Mouse (Mus musculus) spleen, postnatal 4 days (tissue): ENCODE measurements around the gene Taf5l.
"Not testable (repeated sequence)": the region's sequence is repeated elsewhere in the genome, so short reads cannot be mapped to it uniquely, and the experiment has no call there.

ENCODE experiments used
- DNase-seq, 2 experiments: peaks; one replicate each; pipeline ENCODE4 v3.0.0; 2022; ENCODE audit warnings: low spot score in 2 of 2

Gene Taf5l

DNA sequence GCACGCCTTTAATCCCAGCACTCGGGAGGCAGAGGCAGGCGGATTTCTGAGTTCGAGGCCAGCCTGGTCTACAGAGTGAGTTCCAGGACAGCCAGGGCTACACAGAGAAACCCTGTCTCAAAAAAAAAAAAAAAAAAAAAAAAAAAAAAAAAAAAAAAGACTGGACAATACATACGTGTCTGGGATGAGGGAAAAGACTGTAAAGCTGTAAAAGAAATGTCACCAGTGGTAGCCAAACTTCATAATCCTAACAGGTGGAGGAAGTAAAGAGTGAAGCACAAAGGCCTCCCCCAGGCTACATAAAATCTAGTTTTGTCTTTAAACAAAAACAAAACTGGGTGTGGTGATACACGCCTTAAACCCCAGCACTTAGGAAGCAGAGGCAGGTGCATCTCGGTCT is 6.9 kb downstream of the Taf5l start:
- not testable (repeated sequence) for DNase-seq

GRCm38 (mm10) chr8:124011989-124012586 is 9.1 kb downstream of the Taf5l start:
- no peak for DNase-seq

DNA sequence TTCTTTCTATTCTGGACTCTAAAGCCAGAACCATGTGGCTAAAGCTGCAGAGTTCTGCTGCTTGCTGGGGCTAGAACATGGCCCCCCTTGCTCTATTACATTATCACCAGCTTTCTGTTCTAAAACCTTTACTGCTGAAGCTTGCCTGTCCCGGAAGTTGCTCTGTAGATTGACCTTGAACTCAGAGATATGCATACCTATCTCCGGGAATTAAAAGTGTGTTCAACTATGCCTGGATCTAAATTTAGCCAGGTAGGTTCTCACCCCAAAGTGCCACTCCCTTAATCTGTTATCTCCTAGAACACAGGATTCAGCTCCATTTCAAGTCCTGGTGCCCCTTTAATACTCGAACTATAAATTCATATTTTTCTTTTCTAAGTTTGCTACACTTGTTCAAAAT is 9.6 kb downstream of the Taf5l start:
- DNase-seq = no peak

- no peak for DNase-seq
These were observed 13.4 kb downstream of the Taf5l start for GRCm38 (mm10) chr8:124007829-124008228.

- DNase-seq = no peak
These were observed 18.6 kb downstream of the Taf5l start for GRCm38 (mm10) chr8:124002546-124003108.

GRCm38 (mm10) chr8:123999568-123999967 is 21.6 kb downstream of the Taf5l start:
- no peak for DNase-seq

- no peak for DNase-seq
These were observed 27.2 kb downstream of the Taf5l start for GRCm38 (mm10) chr8:123993997-123994396.

DNA sequence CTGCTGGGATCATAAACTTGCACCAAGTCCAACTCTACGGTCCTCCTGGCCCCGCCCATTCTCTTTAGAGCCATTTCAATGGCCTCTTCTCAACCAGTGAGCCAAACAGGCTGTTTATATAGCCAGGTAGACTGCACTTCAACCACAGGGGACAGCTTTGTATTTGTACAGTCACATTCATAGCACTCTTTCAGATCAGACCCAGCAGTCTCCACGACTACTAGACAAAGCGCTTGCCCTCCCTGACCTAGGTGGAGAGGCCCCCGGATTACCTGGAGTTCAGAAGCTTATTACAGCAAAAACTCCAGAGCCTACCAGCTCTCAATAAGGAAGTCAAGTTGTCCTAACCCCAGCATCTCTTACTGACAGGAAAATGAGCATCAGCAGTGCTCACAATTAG is 27.6 kb downstream of the Taf5l start:
- no peak for DNase-seq

- DNase-seq = peak in 1 of 2 experiments; percentile 43
These were observed 28.6 kb downstream of the Taf5l start for GRCm38 (mm10) chr8:123992587-123992986.

DNA sequence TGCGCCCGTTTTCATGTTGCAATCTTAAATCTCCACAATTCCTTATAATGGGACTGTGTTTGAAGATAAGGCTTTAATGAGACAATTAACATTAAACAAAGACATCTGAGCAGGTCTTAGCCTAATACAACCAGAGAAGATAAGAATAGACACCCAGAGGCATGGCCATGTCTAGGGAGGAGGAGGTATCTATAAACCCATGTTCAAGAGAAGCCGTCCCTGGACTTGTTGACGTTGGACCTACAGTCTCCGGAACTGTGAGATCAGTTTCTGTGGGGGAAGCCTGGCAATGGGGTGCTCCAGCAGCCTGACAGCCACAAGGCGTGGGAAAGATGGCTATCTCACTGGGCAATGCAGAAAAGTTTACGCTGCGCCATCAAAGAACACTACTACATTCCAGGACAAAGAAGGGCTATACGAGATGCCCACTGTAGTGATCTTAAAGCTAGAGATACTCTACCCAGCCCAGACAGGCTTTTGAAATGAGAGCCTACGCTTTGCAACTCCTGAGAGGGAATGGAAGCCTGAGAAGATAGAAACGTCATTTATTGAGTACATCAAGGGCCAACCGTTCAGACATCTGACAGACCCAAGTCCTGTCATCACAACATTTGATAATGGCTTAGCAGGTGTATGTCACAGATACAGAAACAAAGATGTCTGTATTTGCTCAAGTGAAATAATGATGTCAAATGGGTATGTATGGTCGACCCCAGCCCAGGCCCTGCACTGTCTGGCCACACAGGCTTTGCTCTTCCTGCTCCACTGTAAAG is 30.7 kb downstream of the Taf5l start:
- DNase-seq = no peak

GRCm38 (mm10) chr8:123989128-123989527 is 32.1 kb downstream of the Taf5l start:
- DNase-seq = peak; percentile 35 to 71

GRCm38 (mm10) chr8:123988605-123989038 is 32.6 kb downstream of the Taf5l start:
- peak; percentile 78 to 79 for DNase-seq

DNA sequence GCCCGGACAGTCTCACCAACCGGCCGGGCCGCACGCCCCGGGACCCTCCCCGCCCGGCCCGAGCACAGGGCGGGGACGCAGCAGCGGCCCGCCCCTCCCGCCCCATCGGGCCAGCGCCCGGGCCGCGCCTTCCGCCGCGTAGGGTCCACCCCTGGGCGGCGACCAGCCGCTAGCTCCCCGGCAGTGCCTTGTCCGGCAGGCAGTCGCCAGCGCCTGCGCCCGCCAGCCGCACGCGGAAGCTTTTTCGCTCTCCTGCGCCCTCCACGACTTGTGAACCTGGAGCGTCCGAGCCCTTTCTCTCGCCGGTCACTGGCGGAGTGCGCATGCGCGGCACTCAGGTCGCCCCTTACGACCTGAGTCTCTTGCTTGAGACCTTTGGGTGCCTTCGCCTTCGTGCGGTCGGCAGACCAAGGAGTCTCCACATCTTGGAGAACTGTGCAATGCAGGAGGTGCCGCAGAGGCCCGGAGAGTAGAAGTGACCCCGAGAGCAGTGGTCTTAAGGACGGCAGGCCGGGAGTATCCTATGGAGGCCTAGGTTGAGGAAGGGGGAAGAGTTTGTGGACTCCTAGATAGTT is 38.3 kb downstream of the Taf5l start, which contains the start of gene Abcb10:
Gene Abcb10 (minus strand): TSS at position 297 of the 575 bp plus-strand sequence.
- DNase-seq = peak; percentile 88 to 94

DNA sequence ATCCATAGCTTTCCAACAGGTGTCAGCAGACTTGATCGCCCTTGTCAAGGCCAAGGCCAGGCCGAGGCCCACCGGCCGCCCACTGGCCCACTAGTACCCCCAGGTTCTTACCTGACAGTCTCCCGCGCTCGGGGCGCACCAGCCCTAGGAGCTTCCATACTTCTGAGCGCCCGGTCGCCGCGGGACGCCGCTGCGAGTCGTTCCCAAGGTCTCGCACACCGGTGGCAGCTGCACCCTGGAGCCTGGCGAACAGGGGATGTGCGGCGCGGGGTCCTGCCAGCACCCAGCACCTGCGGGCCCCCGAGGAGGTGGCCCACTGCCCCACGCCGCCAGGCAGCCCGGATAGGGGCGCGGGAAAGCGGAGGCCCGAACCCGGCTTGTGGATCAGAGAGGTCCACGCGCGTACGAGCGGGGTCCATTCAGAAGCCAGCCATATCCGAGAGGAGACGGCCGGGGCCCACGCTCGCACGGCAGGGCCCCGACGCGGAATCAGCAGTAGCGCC is 38.9 kb downstream of the Taf5l start:
- peak; percentile 53 to 79 for DNase-seq

DNA sequence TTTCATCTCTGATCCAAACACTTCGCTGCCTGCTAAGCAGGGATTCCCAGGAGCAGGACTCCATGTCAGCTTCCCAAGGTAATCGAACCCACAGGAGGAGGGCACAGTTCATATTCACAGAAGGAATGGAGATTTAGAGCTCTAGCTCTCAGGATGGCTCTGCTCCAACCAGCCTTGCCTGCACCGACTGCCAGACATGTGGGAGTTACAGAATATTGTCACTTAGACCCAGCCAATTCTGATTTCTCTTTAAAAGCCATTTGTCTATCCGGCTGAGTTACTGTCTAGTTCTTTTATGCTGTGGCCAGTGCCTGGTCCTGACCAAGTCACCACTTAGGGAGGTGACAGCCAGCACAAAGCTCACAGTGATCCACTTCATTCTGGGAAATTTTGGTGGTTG is 39.5 kb downstream of the Taf5l start:
- DNase-seq = no peak

DNA sequence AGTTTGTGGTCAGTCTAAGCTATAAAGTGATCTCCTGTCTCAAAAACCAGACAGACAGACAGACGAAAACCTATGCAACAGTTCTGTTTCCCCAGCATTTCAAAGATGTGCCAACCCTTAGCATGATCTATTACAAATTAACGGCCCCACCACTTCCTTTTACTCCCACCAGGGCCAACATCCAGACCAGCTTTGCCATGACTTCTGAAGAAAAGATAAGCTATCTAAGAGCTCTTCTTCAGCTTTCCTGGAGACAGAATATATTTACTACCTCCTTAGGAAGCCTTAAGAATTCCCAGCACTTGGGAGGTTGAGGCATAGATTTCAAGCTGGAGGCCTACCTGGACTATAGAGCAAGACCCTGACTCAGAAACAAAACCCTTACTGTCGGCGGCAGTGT is 41.0 kb downstream of the Taf5l start:
- no peak for DNase-seq

GRCm38 (mm10) chr8:123978926-123979325 is 42.3 kb downstream of the Taf5l start:
- DNase-seq = peak; percentile 66 to 74

DNA sequence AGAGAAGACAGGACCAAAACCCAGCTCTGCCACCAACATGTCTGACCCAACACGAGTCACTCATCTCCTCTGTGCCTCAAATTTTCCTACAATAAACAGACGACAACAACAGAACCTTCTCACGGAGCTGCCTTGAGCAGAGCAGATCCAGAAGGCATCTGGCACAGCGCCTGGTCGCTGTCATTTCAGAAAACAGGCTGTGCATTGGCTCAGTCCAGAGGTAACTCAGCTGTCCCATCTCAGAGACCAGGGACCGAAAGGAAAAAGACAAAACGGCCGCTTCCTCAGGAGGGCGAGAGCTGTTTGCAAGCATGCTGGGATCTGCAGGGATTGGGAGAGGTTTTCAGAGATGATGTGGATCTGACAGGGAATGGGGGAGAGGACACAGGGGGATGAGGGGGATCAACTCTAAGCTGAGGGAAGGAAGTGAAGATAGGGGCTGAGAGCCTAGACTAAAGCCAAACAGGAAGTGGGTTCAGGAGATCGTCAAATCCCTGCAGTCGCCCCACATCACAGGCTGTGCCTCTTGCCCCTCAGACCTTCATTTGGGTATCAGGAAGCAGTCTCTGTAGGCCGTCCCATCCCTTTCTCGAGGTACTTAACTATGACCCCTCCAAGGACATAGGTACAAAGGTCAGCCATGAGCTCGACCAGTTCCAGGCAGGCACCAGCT is 42.9 kb downstream of the Taf5l start:
- peak in 1 of 2 experiments; percentile 59 for DNase-seq

GRCm38 (mm10) chr8:123977499-123977898 is 43.7 kb downstream of the Taf5l start:
- DNase-seq = no peak

- no peak for DNase-seq
These were observed 47.7 kb downstream of the Taf5l start for GRCm38 (mm10) chr8:123973495-123973894.

DNA sequence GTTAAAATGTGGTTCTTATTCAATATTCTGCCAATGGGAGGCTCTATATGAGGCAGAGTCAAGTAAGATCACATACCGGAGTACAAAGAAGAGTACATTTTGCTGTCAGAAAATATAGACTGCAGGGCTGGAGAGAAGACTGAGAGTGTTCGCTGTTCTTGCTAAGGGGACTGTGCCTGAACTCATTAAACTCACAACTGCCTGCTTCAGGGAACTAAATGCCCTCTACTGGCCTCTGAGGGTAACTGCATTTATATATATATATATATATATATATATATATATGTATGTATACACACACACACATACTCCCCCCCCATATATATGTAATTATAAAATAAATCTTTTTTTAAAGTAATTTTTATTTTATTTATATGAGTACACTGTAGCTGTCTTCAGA is 54.3 kb downstream of the Taf5l start:
- no peak for DNase-seq

- DNase-seq = no peak
These were observed 59.8 kb downstream of the Taf5l start for GRCm38 (mm10) chr8:123961371-123961770.
